Mouse (Mus musculus) granulocyte monocyte progenitor cell, adult 5-6 weeks (primary cell): ENCODE measurements at regions not wholly inside any gene's neighbourhood (a gene's known extent, or its start where the extent isn't known, plus 50 kb on each side); places are given as distances from the start of the nearest gene placed in this dataset.

Experiments used
- ATAC-seq: replicated peaks from 2 replicates; pipeline ENCODE4 v1.8.0; 2016; ENCODE audit warnings: mild to moderate bottlenecking, moderate TSS enrichment, inconsistent platforms; ENCODE audit not compliant: poor library complexity, severe bottlenecking

DNA sequence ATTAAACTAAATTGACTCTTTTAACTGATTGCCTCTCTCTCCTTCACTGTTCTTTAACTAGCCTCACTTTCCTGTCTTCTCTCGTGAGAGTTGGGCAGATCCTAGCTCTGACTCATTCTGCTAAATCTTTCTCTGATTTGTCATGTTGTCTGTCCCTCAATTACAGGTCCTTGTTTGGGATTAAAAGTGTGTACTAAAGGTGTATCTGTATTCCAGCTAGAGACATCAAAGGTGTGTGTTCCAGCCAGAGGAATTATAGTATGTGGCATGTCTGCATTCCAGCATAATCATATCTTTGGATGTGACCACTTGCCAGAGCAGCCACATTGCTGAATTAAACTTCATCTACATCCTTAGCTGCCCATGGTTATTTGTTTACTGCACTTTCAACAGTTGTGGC lies 167.5 kb upstream of the Fam83b start:
- ATAC-seq: no peak

DNA sequence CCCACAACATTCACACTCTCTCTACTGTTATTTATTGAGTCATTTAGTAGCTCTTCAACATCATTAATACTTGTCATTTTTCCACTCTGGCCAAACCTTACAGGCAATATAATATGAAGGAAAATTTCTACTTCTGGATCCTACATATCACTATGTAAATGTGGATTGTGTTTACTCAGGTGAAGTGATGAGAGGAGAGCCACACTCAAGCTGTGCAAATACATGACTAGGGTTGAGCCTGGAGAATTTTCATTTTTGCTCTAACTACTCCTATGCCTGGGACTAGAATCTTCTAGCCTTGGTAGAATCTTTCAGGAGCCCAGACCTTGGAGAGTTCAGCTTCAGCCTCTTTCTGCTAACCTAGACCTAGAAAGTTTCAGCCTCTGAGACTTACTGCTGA lies 166.9 kb upstream of the Fam83b start:
- ATAC-seq: no peak

DNA sequence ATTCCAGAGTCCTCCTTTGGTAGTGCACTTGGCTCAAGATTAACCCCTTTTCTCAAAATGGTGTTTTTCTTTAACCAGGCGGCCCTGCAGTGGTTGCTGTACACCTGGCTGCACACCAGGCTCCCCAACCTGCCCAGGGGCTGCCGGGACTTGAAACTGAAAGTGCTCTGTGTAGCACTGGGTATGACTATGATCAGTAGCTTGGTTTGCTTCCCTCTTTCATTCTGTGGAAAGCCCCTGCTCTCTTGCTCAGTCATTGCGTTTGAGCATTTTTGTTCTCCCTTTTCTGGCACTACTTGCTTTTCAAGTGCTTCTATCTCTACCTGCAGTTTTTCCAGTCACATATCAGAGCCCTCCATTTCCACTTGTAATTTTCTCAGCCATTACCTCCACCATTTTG lies 156.0 kb upstream of the Fam83b start:
- no peak for ATAC-seq

DNA sequence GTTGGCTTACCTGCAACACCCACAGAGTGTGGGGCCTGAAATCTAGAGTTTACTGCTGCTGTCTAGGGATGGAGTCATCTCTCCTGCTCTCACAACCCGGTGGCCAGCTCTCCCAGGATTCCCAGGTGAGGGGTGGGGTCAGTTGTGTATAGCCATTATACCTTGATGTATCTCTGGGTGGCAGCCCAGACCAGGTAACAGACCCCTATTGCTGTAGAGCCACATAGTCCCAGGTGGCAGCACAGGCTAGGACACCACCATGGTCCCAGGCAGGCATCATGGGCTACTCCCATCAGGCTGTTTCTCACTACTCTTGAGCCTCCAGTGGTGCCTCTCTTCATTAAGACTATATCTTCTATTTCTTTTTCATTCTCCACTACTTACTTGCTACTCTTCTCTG lies 148.9 kb upstream of the Fam83b start:
- no peak for ATAC-seq

DNA sequence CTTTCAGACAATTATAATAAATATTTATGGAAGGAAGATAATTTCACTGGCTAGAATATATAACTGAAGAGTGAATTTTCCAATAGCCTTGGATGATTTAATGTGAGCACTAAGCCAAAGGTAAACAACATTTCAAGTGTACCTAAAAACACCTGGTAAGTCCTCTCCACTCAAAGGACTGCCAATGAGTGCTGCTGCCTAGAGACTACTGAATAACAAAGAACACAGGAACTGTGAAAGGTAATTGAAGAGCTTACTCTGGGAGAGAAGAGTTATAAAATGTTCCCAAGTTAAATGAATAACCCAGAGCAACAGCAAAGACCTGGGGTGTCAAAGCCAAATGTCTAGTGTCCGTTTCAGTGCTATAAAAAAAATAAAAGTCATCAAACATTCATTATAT lies 139.5 kb upstream of the Fam83b start:
- ATAC-seq: no peak

DNA sequence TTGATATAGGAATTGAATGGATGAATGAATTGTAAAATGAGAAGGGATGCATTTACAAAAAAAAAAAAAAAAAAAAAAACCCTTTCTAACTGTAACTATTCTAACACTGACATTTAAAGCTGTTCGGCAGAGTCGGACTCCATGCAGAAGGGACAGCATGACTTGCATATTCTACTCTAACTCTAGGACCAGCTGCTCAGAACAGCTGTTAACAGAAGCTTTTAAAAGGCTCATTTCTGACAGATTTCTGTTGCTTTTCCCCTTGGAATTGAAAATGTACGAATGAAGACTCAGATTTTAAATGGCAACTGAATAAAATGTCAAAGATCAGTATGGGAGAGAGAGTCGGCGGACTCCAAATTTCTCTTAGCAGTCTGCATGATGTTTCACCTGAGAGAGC lies 138.9 kb upstream of the Fam83b start:
- ATAC-seq: no peak

DNA sequence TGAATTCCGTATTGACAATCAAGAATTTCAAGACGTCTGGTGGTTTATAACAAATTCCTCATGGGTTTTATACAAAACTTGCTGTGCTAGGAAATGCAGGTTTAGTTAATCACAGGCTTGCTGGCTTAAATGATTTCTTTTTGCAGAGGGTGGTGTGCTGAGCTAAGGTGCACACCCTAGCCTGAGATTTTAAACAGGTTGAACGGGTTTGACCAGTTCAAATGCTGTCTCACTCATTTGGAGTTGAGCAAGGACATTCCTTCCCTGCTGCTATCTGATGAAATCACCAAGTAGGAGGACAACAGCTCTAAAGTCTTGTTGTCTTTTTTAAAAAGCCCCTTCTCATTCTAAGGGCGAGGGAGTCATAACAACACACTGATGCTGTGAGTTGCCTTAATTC lies 128.6 kb upstream of the Fam83b start:
- ATAC-seq: no peak

DNA sequence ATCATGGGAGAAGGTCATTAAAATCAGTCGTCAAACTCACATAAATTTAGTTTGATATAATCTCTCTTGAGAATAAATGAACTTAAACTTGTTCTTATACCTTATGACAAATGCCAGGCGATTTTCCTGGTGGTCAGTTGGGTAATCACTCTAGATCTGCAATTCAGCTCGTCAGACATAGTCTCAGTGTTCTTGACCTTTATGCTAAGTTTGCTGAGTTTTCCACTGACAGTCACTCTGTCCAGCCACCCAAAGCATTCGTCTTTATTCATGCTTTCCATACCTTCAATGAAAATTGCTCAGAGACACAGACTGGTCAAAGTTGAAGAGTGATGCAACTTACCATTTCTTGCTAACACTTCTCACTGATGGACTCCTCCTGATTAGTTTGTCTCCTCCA lies 126.1 kb upstream of the Fam83b start:
- no peak for ATAC-seq

DNA sequence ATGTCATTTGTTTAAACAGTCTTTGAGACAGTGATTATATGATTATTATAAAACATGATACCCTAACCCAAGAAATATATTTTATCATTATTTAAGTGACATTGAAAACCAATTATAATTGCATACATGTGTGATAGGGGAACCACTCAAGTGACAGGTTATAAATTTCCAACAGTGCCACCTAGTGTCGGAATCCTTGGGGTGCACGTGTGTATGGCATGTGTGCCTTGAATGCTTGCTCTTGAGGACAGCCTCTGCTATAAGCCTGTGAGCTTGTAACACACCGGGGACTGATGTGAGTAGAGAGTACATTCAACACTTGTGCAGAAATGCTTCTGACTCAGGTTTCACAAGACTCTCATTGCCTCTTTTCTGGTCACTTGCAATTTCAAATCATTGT lies 93.9 kb upstream of the Fam83b start:
- peak; percentile 84 for ATAC-seq

DNA sequence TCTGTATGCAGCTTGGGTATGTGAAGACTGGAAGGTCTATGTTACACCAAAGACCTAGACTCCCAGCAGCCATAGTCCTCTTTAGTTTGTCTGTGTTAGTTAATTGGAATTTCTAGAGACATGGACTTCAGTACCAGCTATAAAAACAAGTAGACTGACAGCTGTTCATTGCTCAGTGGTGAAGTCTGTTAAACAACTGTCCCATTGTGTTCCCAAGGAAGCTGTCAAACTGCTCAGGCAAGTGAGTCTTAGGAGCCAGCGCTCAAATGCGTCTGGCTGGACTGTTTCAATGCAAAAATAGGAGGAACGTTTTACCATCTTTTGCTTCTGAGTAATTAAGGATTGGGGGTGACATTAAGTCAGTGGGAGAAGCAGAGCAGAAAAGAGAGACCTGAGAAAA lies 92.9 kb upstream of the Fam83b start:
- no peak for ATAC-seq

DNA sequence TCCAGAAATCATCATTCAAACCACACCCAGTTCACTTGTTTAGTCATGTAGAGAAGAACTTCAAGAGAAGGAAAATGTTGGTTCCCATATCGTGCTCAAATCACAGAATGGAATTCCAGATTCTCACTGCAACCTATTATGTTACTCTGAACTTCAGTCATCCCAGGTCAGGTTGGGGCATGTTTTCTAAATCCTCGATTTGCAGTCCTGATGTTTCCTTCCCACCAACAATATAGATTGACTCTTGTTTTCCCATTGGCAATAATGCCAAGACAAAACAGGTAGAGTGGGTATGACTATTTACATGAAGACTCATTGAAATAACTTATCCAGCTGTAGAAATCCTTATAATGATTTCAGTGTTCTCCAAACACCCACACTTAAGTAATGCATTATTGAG lies 86.4 kb upstream of the Fam83b start:
- no peak for ATAC-seq

DNA sequence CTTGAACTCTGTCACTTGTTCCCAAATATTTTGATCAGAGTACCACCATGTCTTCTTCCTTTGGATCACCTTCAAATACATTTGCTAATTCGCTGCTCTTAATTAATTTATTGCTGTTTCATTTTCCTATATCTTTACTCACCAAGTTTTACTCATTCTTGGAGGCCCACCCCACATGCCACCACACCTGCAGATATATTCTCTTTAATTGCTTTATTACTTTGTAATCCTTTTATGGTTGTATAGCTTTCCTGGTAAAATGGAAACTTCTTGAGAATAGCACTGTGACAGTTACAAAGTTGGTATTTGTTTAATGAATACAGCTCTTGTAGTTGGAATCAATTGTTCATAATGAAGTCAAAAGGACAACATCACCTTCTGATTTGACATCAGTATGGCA lies 82.6 kb upstream of the Fam83b start:
- ATAC-seq: no peak

DNA sequence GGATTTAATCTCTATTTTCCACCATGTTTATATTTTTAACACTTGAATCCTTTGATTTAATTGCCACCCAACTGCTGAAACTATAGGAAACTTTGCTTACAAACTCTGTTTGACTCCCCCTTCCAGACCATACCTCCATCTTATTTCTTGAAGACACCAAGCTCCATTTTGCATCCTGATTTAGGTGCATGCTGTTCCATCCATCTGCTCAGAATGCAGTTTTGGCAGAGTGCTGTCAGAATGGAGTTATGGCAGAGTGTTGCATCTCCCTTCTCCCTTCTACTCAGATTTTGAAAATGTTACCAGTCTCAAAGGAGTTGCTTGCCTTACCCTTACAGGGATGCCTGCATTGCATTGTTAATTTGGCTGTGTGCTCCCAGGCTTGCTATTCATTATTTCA lies 79.5 kb upstream of the Fam83b start:
- ATAC-seq: no peak
